Mouse (Mus musculus): ENCODE measurements around the gene Slc38a2.

Gene Slc38a2

GRCm38 (mm10) chr15:96720146-96720545, 20.6 kb upstream of the Slc38a2 start:
- no peak for DNase-seq (ENCODE audit: inconsistent age in 2 of 2, low spot score in 1 of 2)

GRCm38 (mm10) chr15:96718466-96718865, 18.9 kb upstream of the Slc38a2 start:
- peak in 1 of 2 experiments; percentile 32 for DNase-seq (ENCODE audit: inconsistent age in 2 of 2, low spot score in 1 of 2)

- no peak for DNase-seq (ENCODE audit: inconsistent age in 2 of 2, low spot score in 1 of 2)
Observed at GRCm38 (mm10) chr15:96717181-96717580, 17.7 kb upstream of the Slc38a2 start.

GRCm38 (mm10) chr15:96716371-96716770, 16.8 kb upstream of the Slc38a2 start:
- DNase-seq (ENCODE audit: inconsistent age in 2 of 2, low spot score in 1 of 2) = no peak

- DNase-seq (ENCODE audit: inconsistent age in 2 of 2, low spot score in 1 of 2) = no peak
Observed at GRCm38 (mm10) chr15:96715692-96716080, 16.2 kb upstream of the Slc38a2 start.

GRCm38 (mm10) chr15:96715079-96715691, 15.7 kb upstream of the Slc38a2 start:
- no peak for DNase-seq (ENCODE audit: inconsistent age in 2 of 2, low spot score in 1 of 2)

- no peak for DNase-seq (ENCODE audit: inconsistent age in 2 of 2, low spot score in 1 of 2)
Observed at GRCm38 (mm10) chr15:96714676-96715016, 15.1 kb upstream of the Slc38a2 start.

GRCm38 (mm10) chr15:96713758-96714675, 14.5 kb upstream of the Slc38a2 start:
- no peak for DNase-seq (ENCODE audit: inconsistent age in 2 of 2, low spot score in 1 of 2)

- no peak for DNase-seq (ENCODE audit: inconsistent age in 2 of 2, low spot score in 1 of 2)
Observed at GRCm38 (mm10) chr15:96712338-96712737, 12.8 kb upstream of the Slc38a2 start.

- DNase-seq (ENCODE audit: inconsistent age in 2 of 2, low spot score in 1 of 2) = no peak
Observed at GRCm38 (mm10) chr15:96711664-96712063, 12.1 kb upstream of the Slc38a2 start.

- peak in 1 of 2 experiments; percentile 21 for DNase-seq (ENCODE audit: inconsistent age in 2 of 2, low spot score in 1 of 2)
Observed at GRCm38 (mm10) chr15:96710352-96711114, 11.0 kb upstream of the Slc38a2 start.

- DNase-seq (ENCODE audit: inconsistent age in 2 of 2, low spot score in 1 of 2) = peak; percentile 99 to 100
Observed at GRCm38 (mm10) chr15:96709491-96710351, 10.2 kb upstream of the Slc38a2 start.

- peak; percentile 41 to 81 for DNase-seq (ENCODE audit: inconsistent age in 2 of 2, low spot score in 1 of 2)
Observed at GRCm38 (mm10) chr15:96708976-96709490, 9.5 kb upstream of the Slc38a2 start.

GRCm38 (mm10) chr15:96708428-96708827, 8.9 kb upstream of the Slc38a2 start:
- DNase-seq (ENCODE audit: inconsistent age in 2 of 2, low spot score in 1 of 2) = no peak

GRCm38 (mm10) chr15:96707936-96708335, 8.4 kb upstream of the Slc38a2 start:
- DNase-seq (ENCODE audit: inconsistent age in 2 of 2, low spot score in 1 of 2) = no peak

- DNase-seq (ENCODE audit: inconsistent age in 2 of 2, low spot score in 1 of 2) = no peak
Observed at GRCm38 (mm10) chr15:96702466-96703031, 3.0 kb upstream of the Slc38a2 start.

- DNase-seq (ENCODE audit: inconsistent age in 2 of 2, low spot score in 1 of 2) = no peak
Observed at GRCm38 (mm10) chr15:96700766-96701165, 1.2 kb upstream of the Slc38a2 start.

- DNase-seq (ENCODE audit: inconsistent age in 2 of 2, low spot score in 1 of 2) = peak; percentile 90 to 96
Observed at GRCm38 (mm10) chr15:96698658-96699448, 677 bp downstream of the Slc38a2 start.

Measured in adrenal gland, adult (tissue).